Mouse (Mus musculus): Measurements from ENCODE around the gene Sptbn4.

- no peak for TF ChIP-seq CEBPB (IDR thresholded peaks at IDR 0.05; ENCODE audit: low read depth)
- no peak for TF ChIP-seq CTCF (IDR thresholded peaks at IDR 0.05; ENCODE audit: control insufficient read depth, insufficient read depth, insufficient read length)
- TF ChIP-seq MYOG (IDR thresholded peaks at IDR 0.05; ENCODE audit: control insufficient read depth, extremely low read depth, insufficient read length): no peak
- TF ChIP-seq MAX (IDR thresholded peaks at IDR 0.05): no peak
- no peak for TF ChIP-seq USF1 (IDR thresholded peaks at IDR 0.05; ENCODE audit: low read depth)
- TF ChIP-seq MYOD1 (IDR thresholded peaks at IDR 0.05; ENCODE audit: control insufficient read depth, insufficient read length, low read depth): no peak
Measured at GRCm38 (mm10) chr7:27452206-27452770, 4.8 kb upstream of the Sptbn4 start.

Data from C2C12 (cell line).